Mouse (Mus musculus) frontal cortex, adult 2 months (tissue): Measurements from ENCODE around the gene Efcab11. TPM values are rescaled to one million over a fixed set of nuclear protein-coding genes. Genes with fewer than 3 reads are reported as not detected.

Source experiments
- DNase-seq, 2 experiments: peaks; one replicate each; pipeline ENCODE4 v3.0.0; 2022; ENCODE audit warnings: low spot score in 1 of 2; ENCODE audit errors: extremely low spot score in 1 of 2
- polyA plus RNA-seq: library from polyadenylated mRNA; depleted of rRNA; stranded (reverse); fragments of >200 nt; gene quantifications from 2 replicates; pipeline ENCODE4 v1.2.3, GENCODE M21; 2012

Gene Efcab11
- polyA plus RNA-seq, 1 experiment = 0.20 TPM

GRCm38 (mm10) chr12:99883000-99883712, 1.1 kb downstream of the Efcab11 start:
- DNase-seq = peak; percentile 54 to 87

GRCm38 (mm10) chr12:99874609-99875008, 9.6 kb downstream of the Efcab11 start:
- no peak for DNase-seq

DNA sequence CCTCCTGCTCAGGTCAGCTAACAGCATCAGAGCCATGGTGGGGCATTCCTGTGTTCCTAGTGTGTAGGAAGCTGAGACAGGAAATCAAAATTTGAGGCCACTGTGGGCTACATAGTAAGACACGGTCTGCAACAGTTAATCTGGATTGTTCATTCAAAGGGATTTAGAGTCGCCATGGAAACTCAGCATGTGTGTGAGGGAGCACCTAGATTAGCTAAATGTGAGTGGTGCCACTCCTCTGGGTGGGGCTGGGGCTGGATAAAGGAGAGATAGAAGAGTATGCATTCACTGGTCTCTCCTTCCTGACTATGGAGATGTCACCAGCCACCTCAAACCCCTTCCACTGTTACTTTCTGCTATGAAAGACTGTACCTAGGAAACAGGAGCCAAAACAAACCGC, 10.8 kb downstream of the Efcab11 start:
- no peak for DNase-seq

GRCm38 (mm10) chr12:99868821-99869220, 15.4 kb downstream of the Efcab11 start:
- no peak for DNase-seq

DNA sequence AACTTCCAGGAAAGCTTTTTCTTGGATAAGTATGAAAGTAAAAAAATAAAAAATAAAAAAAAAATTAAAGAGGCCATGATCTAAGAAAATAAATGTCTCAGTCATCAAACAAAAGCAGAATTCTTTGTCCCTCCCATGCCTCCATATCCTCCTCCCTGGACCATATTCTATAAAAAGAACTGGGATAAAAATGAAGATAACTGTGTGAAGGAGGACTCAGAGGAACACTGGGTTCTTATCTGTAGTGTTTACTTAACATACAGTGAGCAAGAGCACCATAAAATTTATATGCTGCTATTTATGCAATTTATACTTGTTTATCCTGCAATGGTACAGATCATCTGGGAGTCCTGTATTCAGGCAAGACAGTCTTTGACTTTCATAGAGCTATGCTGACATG, 19.6 kb downstream of the Efcab11 start:
- no peak for DNase-seq

DNA sequence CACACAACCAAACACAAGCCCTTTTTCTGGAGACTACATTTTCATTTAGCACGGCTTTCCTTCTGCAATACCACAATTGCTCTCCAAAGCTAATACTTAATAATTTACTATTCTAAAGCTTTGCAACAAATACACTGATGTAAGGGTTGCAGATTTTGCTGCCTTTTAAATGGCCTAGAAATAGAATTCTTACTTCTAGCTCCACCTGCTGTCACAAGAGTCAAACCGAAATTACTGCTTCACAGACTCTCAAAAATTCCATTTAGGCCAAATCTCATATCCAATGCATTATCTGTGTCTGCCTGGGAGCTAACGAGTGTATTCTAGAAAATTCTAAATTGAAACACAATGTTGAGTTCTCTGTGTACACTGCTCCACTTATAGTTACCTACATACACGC, 23.3 kb downstream of the Efcab11 start:
- DNase-seq = peak in 1 of 2 experiments; percentile 50

DNA sequence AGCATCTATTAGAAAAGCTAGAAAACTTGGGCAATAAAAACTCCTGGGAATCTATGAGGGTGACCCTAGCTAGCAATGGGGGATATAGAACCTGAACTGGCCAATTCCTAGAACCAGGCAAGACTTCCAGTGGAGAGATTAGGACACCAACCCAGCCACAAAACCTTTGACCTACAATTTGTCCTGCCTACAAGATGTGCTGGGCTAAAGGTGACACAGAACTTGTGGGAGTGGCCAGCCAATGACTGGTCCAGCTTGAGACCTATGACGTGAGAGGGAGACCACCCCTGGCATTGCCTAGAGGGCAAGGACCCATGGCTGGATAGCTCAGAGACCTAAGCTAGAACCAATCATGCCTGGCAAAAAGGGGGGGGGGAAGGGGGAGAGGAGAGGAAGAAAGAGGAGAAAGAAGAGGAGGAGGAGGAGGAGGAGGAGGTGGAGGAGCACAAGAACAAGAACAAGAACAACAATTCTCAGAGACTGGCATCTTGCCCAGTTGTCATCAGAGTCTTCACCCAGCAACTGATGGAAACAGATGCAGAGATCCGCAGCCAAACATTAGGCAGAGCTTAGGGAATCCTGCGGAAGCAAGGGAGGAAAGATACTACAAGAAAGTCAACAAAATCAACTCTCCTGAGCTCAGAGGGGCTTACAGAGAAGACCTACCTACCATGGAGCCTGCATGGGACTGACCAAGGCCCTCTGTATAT, 24.7 kb downstream of the Efcab11 start:
- no peak for DNase-seq

DNA sequence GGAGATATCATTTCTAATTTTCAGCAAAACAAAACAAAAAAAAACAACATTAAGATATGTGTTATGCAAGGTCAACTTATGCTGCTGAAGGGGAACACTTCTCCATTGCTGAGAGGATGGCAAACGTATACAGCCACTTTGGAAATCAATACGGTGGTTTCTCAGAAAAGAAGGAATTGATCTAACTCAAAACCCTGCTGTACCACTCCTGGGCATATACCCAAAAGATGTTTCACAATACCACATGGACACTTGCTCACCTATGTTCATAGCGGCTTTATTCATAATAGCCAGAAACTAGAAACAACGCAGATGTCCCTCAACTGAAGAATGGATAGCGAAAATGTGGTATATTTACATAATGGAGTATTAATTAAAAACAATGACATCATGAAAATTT, 25.6 kb downstream of the Efcab11 start:
- DNase-seq = no peak

GRCm38 (mm10) chr12:99856011-99856410, 28.2 kb downstream of the Efcab11 start:
- no peak for DNase-seq

DNA sequence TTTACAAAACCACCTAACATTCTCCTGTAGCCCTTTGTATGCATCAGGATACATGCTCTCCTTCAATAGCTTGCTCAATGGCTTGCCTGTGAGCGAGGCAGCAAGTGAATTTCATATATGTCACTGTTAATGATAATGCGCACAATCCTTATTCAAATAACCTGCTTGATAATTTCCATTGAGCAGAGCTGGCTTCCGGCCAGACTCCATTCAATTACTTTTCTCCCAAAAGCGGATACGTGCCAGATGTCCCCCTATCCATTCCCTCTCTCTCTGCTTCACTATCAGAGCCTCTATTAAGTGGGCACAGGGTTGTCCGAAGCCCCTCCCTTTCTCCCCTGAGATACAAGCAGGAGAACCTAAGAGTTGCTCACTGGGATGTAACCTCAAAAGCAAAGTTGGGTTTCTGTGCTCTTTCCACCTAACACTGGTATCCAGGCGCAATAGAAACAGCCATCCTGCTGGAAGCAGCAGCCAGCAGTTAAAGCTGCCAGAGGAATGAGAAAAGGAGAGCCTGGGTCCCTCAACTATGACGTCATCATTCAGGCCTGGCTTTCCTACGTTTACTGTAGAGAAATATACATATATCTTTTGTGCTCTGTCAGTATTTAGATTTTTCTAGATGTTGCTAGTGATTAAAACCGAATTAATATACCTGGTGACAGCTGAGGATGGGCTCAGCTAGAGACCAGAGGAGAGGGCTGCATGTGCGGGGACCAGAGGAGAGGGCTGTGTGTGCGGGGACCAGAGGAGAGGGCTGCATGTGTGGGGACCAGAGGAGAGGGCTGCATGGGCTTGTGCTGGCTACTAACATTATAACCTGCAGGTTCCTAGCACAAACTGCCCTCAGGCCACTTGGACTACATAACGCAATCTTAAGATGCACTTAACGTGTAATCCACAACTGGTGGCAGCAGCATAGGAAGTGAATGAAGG, 30.6 kb downstream of the Efcab11 start:
- DNase-seq = no peak

DNA sequence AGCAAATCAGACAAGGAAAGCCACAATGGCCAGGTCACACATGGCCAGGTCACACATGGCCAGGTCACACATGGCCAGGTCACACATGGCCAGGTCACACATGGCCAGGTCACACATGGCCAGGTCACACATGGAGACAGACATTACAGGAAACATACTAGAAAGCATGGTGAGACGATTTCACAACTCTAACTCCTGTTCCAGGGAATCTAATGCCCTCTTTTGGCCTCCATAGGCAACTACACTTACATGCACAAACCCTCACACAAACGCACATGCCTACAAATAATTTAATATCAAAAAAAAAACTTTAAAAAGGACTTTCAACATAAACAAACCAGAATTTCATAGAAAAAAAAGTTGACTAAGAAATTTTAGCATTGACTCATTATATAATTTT, 34.2 kb downstream of the Efcab11 start:
- DNase-seq = no peak

GRCm38 (mm10) chr12:99844951-99845350, 39.3 kb downstream of the Efcab11 start:
- DNase-seq = no peak

GRCm38 (mm10) chr12:99838703-99839102, 45.5 kb downstream of the Efcab11 start:
- peak in 1 of 2 experiments; percentile 67 for DNase-seq

DNA sequence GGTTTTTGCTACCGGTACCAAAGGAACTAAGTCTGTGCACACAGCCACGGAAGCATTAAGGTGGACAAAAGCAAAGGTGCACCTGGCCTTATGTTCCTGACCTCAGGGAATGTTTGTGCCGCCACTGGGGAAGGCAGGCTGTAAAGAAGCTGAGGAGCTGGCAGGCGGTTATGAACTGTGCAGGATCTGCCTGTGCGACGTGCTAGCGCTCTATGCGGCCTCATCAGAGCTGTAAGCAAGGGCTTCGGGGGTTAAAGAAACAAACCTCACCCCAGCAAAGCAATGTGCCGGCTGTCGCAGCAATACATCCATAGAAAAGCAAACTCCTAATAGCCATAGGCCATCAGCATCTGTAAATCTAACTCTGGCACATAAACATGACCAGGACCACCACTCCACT, 46.1 kb downstream of the Efcab11 start:
- DNase-seq = no peak

DNA sequence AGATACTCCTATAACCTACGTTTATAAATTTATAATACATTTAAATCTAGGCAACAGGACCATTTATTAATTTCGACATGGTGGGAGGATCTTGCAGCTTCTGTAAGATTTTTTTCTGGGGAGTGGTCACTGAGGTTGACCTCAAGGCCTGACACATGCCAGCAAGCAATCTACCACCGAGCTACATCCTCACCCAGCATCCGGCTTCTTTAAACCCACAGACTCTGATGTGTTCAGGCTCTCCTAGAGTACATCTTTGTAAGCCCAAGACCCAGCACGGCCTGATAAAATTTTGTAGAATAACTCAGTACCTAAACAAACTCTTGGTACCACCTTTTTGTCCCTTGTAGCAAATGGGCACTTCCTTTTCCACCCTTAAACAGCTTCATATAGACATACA, 46.7 kb downstream of the Efcab11 start:
- DNase-seq = no peak

- DNase-seq = peak; percentile 28 to 66
Measured at GRCm38 (mm10) chr12:99836404-99837131, 47.7 kb downstream of the Efcab11 start.

DNA sequence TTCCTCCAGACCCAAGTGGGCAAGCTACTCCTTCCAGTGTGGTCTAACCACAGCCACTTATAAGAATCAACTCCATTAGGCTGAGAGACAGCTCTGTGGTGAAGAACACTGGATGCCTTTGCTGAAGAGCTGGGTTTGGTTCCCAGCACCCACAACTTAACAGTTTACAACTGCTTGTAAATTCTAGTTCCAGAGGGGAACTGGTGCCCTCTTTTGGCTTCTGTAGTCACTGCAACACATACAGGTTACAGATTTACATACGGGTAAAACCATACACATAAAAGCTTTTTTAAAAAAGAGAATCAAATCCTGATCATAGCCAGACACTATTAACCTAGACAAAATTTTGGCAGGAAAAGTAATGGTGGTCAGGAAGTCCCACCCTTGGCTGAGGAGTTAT, 50.8 kb downstream of the Efcab11 start:
- peak in 1 of 2 experiments; percentile 5 for DNase-seq

DNA sequence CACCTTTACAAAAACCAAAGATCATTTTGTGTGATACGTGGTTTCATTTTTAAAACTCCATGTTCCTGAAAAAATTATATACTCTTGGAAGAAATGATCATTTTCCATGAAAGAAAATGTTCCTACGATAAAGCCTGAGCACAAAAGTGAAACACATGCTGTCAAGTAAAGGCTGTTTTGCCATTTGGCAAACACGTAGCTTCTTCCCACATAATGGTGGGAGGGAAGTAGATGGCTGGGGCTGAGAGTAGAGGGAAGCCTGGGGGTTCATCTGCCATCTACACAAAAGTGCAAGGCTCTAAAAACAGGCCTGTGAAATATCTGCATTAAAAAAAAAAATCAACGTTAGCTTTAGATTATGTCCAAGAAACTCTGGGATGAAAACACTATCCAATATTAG, 61.6 kb downstream of the Efcab11 start:
- DNase-seq = peak in 1 of 2 experiments; percentile 52

- DNase-seq = peak in 1 of 2 experiments; percentile 3
Measured at GRCm38 (mm10) chr12:99821309-99821934, 62.8 kb downstream of the Efcab11 start.
